Mouse (Mus musculus): ENCODE measurements at regions not wholly inside any gene's neighbourhood (a gene's known extent, or its start where the extent isn't known, plus 50 kb on each side); places are given as distances from the start of the nearest gene placed in this dataset.
A peak's percentile ranks its signal among the peaks of the same experiment; 100 is the strongest.

- intact Hi-C loops (cut with DNase I): no loop called here
- no peak for DNase-seq (ENCODE audit: low spot score in 2 of 2)
Observed at GRCm38 (mm10) chr19:54820587-54820986, 306.5 kb downstream of the Gpam start.

- intact Hi-C loops (cut with DNase I): no loop called here
- no peak for DNase-seq (ENCODE audit: low spot score in 2 of 2)
Observed at GRCm38 (mm10) chr19:54801123-54801742, 325.8 kb downstream of the Gpam start.

GRCm38 (mm10) chr19:54787171-54787570 lies 339.9 kb downstream of the Gpam start:
- no peak for DNase-seq (ENCODE audit: low spot score in 2 of 2)
- intact Hi-C loops (cut with DNase I): no loop called here

- no peak for DNase-seq (ENCODE audit: low spot score in 2 of 2)
- intact Hi-C loops (cut with DNase I): no loop called here
Observed at GRCm38 (mm10) chr19:54783729-54784128, 343.3 kb downstream of the Gpam start.

GRCm38 (mm10) chr19:54757761-54758160 lies 369.3 kb downstream of the Gpam start:
- no peak for DNase-seq (ENCODE audit: low spot score in 2 of 2)
- intact Hi-C loops (cut with DNase I): no loop called here

- intact Hi-C loops (cut with DNase I): no loop called here
- DNase-seq (ENCODE audit: low spot score in 2 of 2): peak; percentile 64 to 81
Observed at GRCm38 (mm10) chr19:54756681-54757257, 370.3 kb downstream of the Gpam start.

- DNase-seq (ENCODE audit: low spot score in 2 of 2): no peak
- intact Hi-C loops (cut with DNase I): no loop called here
Observed at GRCm38 (mm10) chr19:54755451-54755850, 371.6 kb downstream of the Gpam start.

- intact Hi-C loops (cut with DNase I): no loop called here
- DNase-seq (ENCODE audit: low spot score in 2 of 2): no peak
Observed at GRCm38 (mm10) chr19:54733938-54734337, 393.1 kb downstream of the Gpam start.

GRCm38 (mm10) chr19:54731749-54732148 lies 395.3 kb downstream of the Gpam start:
- no peak for DNase-seq (ENCODE audit: low spot score in 2 of 2)
- intact Hi-C loops (cut with DNase I): no loop called here

GRCm38 (mm10) chr19:54731315-54731714 lies 395.7 kb downstream of the Gpam start:
- intact Hi-C loops (cut with DNase I): no loop called here
- DNase-seq (ENCODE audit: low spot score in 2 of 2): no peak

- intact Hi-C loops (cut with DNase I): no loop called here
- DNase-seq (ENCODE audit: low spot score in 2 of 2): no peak
Observed at GRCm38 (mm10) chr19:54730801-54731200, 396.2 kb downstream of the Gpam start.

GRCm38 (mm10) chr19:54730296-54730695 lies 396.7 kb downstream of the Gpam start:
- DNase-seq (ENCODE audit: low spot score in 2 of 2): no peak
- intact Hi-C loops (cut with DNase I): no loop called here

GRCm38 (mm10) chr19:54722091-54722490 lies 404.9 kb downstream of the Gpam start:
- intact Hi-C loops (cut with DNase I): no loop called here
- no peak for DNase-seq (ENCODE audit: low spot score in 2 of 2)

GRCm38 (mm10) chr19:54697411-54697810 lies 429.6 kb downstream of the Gpam start:
- no peak for DNase-seq (ENCODE audit: low spot score in 2 of 2)
- intact Hi-C loops (cut with DNase I): no loop called here

GRCm38 (mm10) chr19:54693714-54694113 lies 433.3 kb downstream of the Gpam start:
- no peak for DNase-seq (ENCODE audit: low spot score in 2 of 2)
- intact Hi-C loops (cut with DNase I): no loop called here

GRCm38 (mm10) chr19:54693094-54693493 lies 433.9 kb downstream of the Gpam start:
- intact Hi-C loops (cut with DNase I): no loop called here

GRCm38 (mm10) chr19:54691861-54692260 lies 435.2 kb downstream of the Gpam start:
- no peak for DNase-seq (ENCODE audit: low spot score in 2 of 2)
- intact Hi-C loops (cut with DNase I): no loop called here

More at GRCm38 (mm10) chr19:54693094-54693493, 433.9 kb downstream of the Gpam start:
- no peak for DNase-seq (ENCODE audit: low spot score in 2 of 2)

GRCm38 (mm10) chr19:54688630-54689029 lies 438.4 kb downstream of the Gpam start:
- intact Hi-C loops (cut with DNase I): no loop called here
- no peak for DNase-seq (ENCODE audit: low spot score in 2 of 2)

GRCm38 (mm10) chr19:54685147-54685546 lies 441.9 kb downstream of the Gpam start:
- DNase-seq (ENCODE audit: low spot score in 2 of 2): no peak
- intact Hi-C loops (cut with DNase I): no loop called here

All from left cerebral cortex, postnatal 14 days (tissue).